Mouse (Mus musculus): ENCODE results near the gene Mecom.

- TF ChIP-seq CTCF (IDR thresholded peaks at IDR 0.05; ENCODE audit: control insufficient read depth, insufficient read depth, insufficient replicate concordance, low read depth, low read length) (0 out of 2 replicates have a peak, but pooled peaks have one; percentile 9), POLR2A (IDR thresholded peaks at IDR 0.05; ENCODE audit: control insufficient read depth, low read depth, low read length) (no peak)
These were observed 39.4 kb downstream of the Mecom start for GRCm38 (mm10) chr3:30508296-30508929.
